Mouse (Mus musculus) embryonic stem cell, embryonic (primary cell): ENCODE data around the gene Ccdc148.

Experiments
- CTCF ChIA-PET, 4 experiments: fragments of 300-600 bp in 2 of 4; fragments of 350-600 bp in 2 of 4; sonication (Branson Sonifier 250); formaldehyde crosslinking; loops; one replicate each; lab custom pipeline; 2022; ENCODE audit warnings: inconsistent platforms in 2 of 4; lab: Charles Lee
- POLR2A ChIA-PET, 4 experiments: fragments of 300-600 bp in 2 of 4; fragments of 350-600 bp in 2 of 4; sonication (Branson Sonifier 250); formaldehyde crosslinking; loops; one replicate each; lab custom pipeline; 2022; ENCODE audit warnings: antibody characterized with exemption in 4 of 4, inconsistent platforms in 1 of 4; lab: Charles Lee

Ccdc148 gene

GRCm38 (mm10) chr2:59034281-59034680, 126.2 kb downstream of the Ccdc148 start:
- POLR2A ChIA-PET, result no interaction called here
- CTCF ChIA-PET, result no interaction called here

GRCm38 (mm10) chr2:59024558-59024957, 135.9 kb downstream of the Ccdc148 start:
- ChIA-PET POLR2A (no interaction called here), CTCF (interaction anchor here in 1 of 4 experiments (0.6 kb wide), 1 partner anchor 344 kb away, joined by 4 read pairs; no protein-coding TSS in a partner anchor)

GRCm38 (mm10) chr2:59007356-59007755, 153.1 kb downstream of the Ccdc148 start:
- ChIA-PET POLR2A (interaction anchor here in 1 of 4 experiments (0.6 kb wide), 1 partner anchor 225 kb away, joined by 4 read pairs; no protein-coding TSS in a partner anchor), CTCF (interaction anchor here in 1 of 4 experiments (0.7 kb wide), 1 partner anchor 952 kb away, joined by 6 read pairs; no protein-coding TSS in a partner anchor)

- ChIA-PET POLR2A (no interaction called here), CTCF (interaction anchor here in 1 of 4 experiments (0.7 kb wide), 1 partner anchor 951 kb away, joined by 6 read pairs; no protein-coding TSS in a partner anchor)
Measured at GRCm38 (mm10) chr2:59006567-59007340, 153.7 kb downstream of the Ccdc148 start.

GRCm38 (mm10) chr2:58997151-58997550, 163.3 kb downstream of the Ccdc148 start:
- CTCF ChIA-PET, result no interaction called here
- POLR2A ChIA-PET, result no interaction called here

- POLR2A ChIA-PET, result interaction anchor here in 1 of 4 experiments (0.6 to 0.7 kb wide), 2 partner anchors 376 to 1748 kb away, joined by 4 read pairs; no protein-coding TSS in a partner anchor
- CTCF ChIA-PET, result no interaction called here
Measured at GRCm38 (mm10) chr2:58992431-58993191, 167.9 kb downstream of the Ccdc148 start.

- POLR2A ChIA-PET, result interaction anchor here in 1 of 4 experiments (0.6 kb wide), 1 partner anchor 297 kb away, joined by 3 read pairs; no protein-coding TSS in a partner anchor
- CTCF ChIA-PET, result interaction anchor here in 1 of 4 experiments (0.5 kb wide), 1 partner anchor 312 kb away, joined by 3 read pairs; no protein-coding TSS in a partner anchor
Measured at GRCm38 (mm10) chr2:58978095-58978494, 182.4 kb downstream of the Ccdc148 start.

DNA sequence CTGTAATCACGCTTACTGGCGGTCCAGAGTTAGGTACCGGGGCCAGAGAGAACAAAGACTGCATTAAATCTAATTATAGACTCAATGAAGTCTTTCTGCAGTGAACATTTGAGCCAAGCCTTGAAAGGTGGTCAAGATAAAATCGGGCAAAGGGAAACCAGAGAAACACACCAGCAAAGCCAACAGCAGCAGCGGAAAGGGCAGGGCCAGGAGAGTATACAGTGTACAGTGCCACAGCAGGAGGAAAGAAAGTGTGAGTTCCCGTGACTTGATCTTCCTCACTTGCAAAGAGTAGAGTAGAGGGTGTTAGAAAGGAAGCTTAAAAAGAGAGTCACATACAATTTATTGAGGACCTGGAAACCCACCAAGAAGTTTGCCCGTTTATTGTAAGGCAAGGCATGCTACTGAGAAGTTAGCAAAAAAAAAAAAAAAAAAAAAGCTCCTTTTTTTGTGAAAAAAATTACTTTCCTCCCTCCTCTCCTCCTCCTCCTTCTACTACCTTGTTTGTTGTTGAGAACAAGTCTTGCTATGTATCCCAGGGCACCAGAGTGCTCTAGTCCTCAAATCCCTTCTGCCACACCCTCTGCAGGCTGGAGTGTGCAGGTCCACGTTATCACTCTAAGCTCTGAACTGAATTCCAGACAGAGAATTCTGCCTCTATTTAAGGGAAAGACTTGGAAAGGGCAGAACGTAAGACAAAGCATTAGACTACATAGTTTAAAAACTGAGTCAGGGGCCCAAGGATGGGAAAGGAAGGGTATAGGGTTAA, 188.8 kb downstream of the Ccdc148 start:
- ChIA-PET CTCF (interaction anchor here in 3 of 4 experiments (0.5 to 0.7 kb wide), 4 partner anchors 92 to 1015 kb away, joined by 3 to 16 read pairs (median 6); no protein-coding TSS in a partner anchor), POLR2A (interaction anchor here in 1 of 4 experiments (0.5 kb wide), 1 partner anchor 468 kb away, joined by 3 read pairs; no protein-coding TSS in a partner anchor)

GRCm38 (mm10) chr2:58956770-58957300, 203.6 kb downstream of the Ccdc148 start:
- ChIA-PET CTCF (no interaction called here), POLR2A (no interaction called here)

DNA sequence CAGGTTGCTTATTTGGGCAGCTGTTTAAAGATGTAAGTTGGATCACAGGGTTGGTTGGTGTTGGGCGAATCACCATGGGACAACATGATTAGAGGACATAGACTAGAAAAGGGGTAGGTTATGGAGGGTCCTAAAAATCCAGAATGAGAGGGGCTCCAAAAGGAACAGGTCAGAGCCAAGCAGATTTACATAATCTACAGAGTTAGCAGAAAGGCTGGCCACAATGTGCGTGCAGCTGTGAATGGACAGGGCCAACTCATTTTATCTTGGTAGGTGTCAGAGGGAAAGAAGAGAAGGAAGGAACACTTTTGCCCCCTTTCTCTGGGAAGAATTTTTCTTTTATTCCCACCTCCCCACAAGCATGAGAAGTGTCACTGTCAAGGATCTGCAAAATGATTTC, 204.1 kb downstream of the Ccdc148 start:
- CTCF ChIA-PET, result no interaction called here
- POLR2A ChIA-PET, result no interaction called here

GRCm38 (mm10) chr2:58952101-58952500, 208.4 kb downstream of the Ccdc148 start:
- ChIA-PET CTCF (interaction anchor here in 1 of 4 experiments (0.6 kb wide), 1 partner anchor 29 kb away, joined by 3 read pairs; no protein-coding TSS in a partner anchor), POLR2A (no interaction called here)

DNA sequence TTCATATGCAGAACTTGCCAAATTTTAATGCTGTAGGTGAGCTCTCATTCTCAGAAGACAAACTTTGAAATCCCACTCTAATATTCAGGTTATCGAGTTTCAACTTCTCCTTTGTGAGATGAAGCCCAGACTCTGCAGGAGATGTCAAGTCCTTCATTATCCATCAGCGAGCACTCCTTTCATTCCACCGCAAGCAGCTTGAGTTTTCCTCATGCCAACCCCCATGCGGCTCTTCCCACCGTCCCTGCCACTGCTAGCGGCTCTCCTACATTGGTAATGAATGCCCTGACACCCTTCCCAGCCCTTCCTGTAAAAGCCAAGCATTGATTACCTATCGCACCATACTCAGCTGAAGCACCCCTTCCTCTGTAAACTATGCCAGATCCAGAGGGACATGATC, 211.7 kb downstream of the Ccdc148 start:
- POLR2A ChIA-PET, result no interaction called here
- CTCF ChIA-PET, result no interaction called here

DNA sequence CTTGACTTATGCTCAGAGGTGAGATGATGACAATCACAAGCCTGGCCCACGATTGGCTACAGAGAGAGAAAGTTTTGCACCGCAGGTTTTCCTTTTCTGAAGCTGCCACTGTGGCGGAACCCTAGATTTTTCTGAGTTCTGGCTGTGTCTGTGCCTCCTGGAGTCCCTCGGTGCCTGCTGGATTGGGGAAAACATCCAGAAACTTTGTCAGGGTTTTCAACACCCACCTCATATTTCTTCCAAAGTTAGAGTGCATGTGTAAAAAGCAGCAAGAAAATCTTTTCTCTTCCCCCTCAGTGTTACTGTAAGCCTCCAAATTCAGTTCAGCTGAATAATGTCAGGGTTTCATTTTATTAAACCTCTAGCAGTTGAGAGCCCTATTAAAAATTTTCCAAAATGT, 219.1 kb downstream of the Ccdc148 start:
- POLR2A ChIA-PET, result no interaction called here
- CTCF ChIA-PET, result no interaction called here

DNA sequence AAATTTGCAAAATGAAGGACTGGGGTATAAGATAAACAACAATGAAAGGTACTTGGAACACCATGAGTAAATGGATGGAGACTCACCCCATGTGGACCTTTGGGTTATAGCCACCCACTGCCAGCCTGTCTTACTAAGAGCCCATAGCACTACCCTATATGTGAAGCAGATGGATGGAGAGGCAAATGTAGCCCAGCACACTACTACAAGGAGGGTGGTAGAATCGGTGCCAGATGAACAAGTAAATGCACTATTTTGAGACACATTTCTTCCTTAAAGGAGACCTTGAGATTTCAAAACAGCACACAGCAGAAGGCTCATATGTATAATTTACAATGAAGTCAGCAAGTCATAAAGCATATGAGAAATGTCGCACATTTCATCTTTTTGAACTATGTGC, 234.9 kb downstream of the Ccdc148 start:
- ChIA-PET CTCF (no interaction called here), POLR2A (interaction anchor here in 1 of 4 experiments (0.7 kb wide), 1 partner anchor 482 kb away, joined by 3 read pairs; no protein-coding TSS in a partner anchor)

DNA sequence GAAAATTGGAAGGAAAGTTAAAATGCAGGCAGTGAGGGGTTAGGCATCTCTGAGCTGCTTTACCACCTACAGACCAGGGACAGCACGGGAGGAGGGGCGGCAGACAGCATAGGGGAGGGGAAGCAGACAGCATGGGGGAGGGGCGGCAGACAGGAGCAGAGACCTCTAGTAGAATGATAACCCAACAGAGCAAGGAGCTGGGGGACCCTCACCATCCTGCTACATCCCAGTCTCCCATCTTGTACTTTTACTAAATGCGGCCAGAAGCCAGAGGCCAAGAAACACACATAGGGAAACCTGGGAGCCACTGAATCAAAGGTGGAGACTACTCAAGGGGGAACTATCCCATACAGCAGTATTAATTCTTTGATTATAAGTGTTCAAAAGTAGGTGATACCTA, 242.1 kb downstream of the Ccdc148 start:
- POLR2A ChIA-PET, result interaction anchor here in 1 of 4 experiments (0.6 kb wide), 1 partner anchor 8 kb away, joined by 3 read pairs; no protein-coding TSS in a partner anchor
- CTCF ChIA-PET, result no interaction called here

DNA sequence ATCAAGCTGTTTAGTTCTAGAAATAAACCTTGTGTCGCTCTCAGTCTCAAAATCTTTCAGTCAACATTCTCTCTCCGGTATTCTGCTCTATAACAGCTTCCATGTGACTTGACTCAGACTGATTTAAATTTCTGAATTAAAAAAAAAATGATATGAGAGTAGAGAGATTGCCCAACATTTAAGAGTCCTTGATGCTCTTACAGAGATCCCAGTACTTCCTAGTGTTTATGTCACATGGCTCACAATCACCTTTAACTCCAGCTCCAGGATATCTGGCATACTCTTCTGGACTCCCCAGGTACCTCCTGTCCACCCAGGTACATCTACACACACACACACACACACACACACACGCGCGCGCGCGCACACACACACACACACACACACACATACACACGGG, 248.1 kb downstream of the Ccdc148 start:
- CTCF ChIA-PET, result no interaction called here

GRCm38 (mm10) chr2:58906814-58907516, 253.5 kb downstream of the Ccdc148 start:
- CTCF ChIA-PET, result interaction anchor here in 1 of 4 experiments (0.7 kb wide), 1 partner anchor 51 kb away, joined by 3 read pairs; no protein-coding TSS in a partner anchor
- POLR2A ChIA-PET, result no interaction called here

More for the DNA sequence above, 248.1 kb downstream of the Ccdc148 start:
- POLR2A ChIA-PET, result no interaction called here
